In the genomic region with DNA sequence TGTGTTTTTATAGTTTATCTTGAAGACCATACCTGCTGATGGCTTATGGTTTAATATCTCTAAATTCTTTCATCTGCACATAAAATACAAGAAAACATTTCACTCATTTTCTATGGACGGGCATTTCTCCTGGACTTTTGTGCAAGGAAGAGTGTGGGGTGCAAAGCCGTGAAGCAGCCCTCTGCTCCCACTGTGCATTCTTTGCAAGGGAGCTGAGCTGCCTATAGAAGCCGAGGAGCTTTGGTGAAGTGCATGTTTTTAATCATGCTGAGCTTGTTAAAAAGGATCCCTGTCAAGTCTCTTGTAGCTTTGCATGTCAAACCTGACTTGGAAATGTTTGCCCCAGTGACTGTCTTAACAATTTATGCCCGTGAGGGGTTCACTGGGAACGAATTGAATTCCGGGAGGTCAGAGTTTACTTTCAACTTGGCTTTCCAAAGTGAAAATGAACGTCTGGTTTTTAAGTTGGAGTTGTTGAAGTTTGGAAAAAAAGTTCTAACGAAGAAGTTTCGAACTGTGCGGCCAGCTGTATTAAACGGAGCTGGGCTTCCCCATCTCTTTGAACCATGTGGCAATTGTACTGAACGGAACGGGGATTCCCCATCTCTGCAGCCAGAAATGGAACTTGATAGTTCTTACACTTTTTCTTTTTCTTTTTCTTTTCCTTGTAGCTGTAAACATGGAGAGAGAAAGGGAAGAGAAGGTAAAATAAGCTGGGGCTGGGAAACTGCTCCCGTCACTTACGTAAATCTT, we compare ENCODE assay signal across 13 mouse cellular contexts. TPM values are rescaled to one million over a fixed set of nuclear protein-coding genes. Genes with fewer than 3 reads are reported as not detected.
DNase-seq lines count a peak whose midpoint lies in the region; ATAC-seq and TF ChIP-seq lines count a peak whose summit lies in the region.
"Had no signal": no experiment of that assay in that cellular context is flagged by ENCODE, and none has a peak within 500 bp of the region (broad histone marks: within the 10 kb centered on the region; RNA-seq: fewer than 3 reads in every experiment).

No protein-coding gene starts in this region.

- H3K27ac ChIP-seq in hindbrain, embryonic 10.5 days = peak overlapping the region; percentile 53
- no peak overlapping the region for H3K27ac ChIP-seq in hindbrain, embryonic 14.5 days
- H3K27ac ChIP-seq in neural tube, embryonic 13.5 days (replicated peaks) = no peak overlapping the region
- no peak overlapping the region for H3K27ac ChIP-seq in neural tube, embryonic 15.5 days (replicated peaks)

- H3K4me1 ChIP-seq in hindbrain, embryonic 10.5 days (replicated peaks) = peaks cover 32% of the 10 kb centered on the region
- H3K4me1 ChIP-seq in hindbrain, embryonic 14.5 days (replicated peaks; ENCODE audit: control insufficient read depth, insufficient read depth, low read length) = no peaks in the 10 kb centered on the region
- no peaks in the 10 kb centered on the region for H3K4me1 ChIP-seq in neural tube, embryonic 13.5 days (replicated peaks)
- H3K4me1 ChIP-seq in neural tube, embryonic 15.5 days = 0 out of 2 replicates have a peak, but pooled peaks cover 3% of the 10 kb centered on the region
- H3K4me1 ChIP-seq in lung, adult 2 months (ENCODE audit: control insufficient read depth, insufficient read depth, low read length) = no peaks in the 10 kb centered on the region

- H3K27me3 ChIP-seq in hindbrain, embryonic 10.5 days (ENCODE audit: insufficient read depth, poor library complexity, severe bottlenecking) = no peaks in the 10 kb centered on the region
- no peaks in the 10 kb centered on the region for H3K27me3 ChIP-seq in hindbrain, embryonic 14.5 days (ENCODE audit: control insufficient read depth, insufficient read depth, low read length)
- H3K27me3 ChIP-seq in neural tube, embryonic 13.5 days = no peaks in the 10 kb centered on the region
- H3K27me3 ChIP-seq in neural tube, embryonic 15.5 days (replicated peaks) = no peaks in the 10 kb centered on the region

- no peak overlapping the region for H3K9ac ChIP-seq in hindbrain, embryonic 14.5 days
- H3K9ac ChIP-seq in neural tube, embryonic 13.5 days = no peak overlapping the region
- H3K9ac ChIP-seq in neural tube, embryonic 15.5 days (replicated peaks) = no peak overlapping the region
- H3K9ac ChIP-seq: lung, embryonic 14.5 days had no signal

- 31% methylated on average over 15 of the region's 15 CpGs for WGBS in hindbrain, embryonic 10.5 days
- WGBS in hindbrain, embryonic 14.5 days = 22% methylated on average over 15 of the region's 15 CpGs
- WGBS in neural tube, embryonic 13.5 days = 34% methylated on average over 15 of the region's 15 CpGs
- 32% methylated on average over 15 of the region's 15 CpGs for whole genome bisulfite sequencing in neural tube, embryonic 15.5 days
- WGBS in lung, adult 2 months = 74% methylated on average over 15 of the region's 15 CpGs

- H3K9me3 ChIP-seq in hindbrain, embryonic 10.5 days = no peaks in the 10 kb centered on the region
- H3K9me3 ChIP-seq in hindbrain, embryonic 14.5 days (ENCODE audit: control insufficient read depth, low read length) = no peaks in the 10 kb centered on the region
- no peaks in the 10 kb centered on the region for H3K9me3 ChIP-seq in neural tube, embryonic 13.5 days
- H3K9me3 ChIP-seq in neural tube, embryonic 15.5 days (replicated peaks) = no peaks in the 10 kb centered on the region

- TF ChIP-seq POLR2A in lung, adult 2 months (IDR thresholded peaks at IDR 0.05; ENCODE audit: borderline replicate concordance, extremely low read depth, low read depth, low read length) = no peak

- no peak overlapping the region for H3K4me3 ChIP-seq in hindbrain, embryonic 10.5 days
- no peak overlapping the region for H3K4me3 ChIP-seq in hindbrain, embryonic 14.5 days (replicated peaks; ENCODE audit: low read length)
- no peak overlapping the region for H3K4me3 ChIP-seq in neural tube, embryonic 13.5 days
- no peak overlapping the region for H3K4me3 ChIP-seq in neural tube, embryonic 15.5 days (replicated peaks)
- H3K4me3 ChIP-seq in lung, adult 2 months (replicated peaks; ENCODE audit: extremely low read depth, low read depth, low read length) = no peak overlapping the region

- H3K36me3 ChIP-seq in hindbrain, embryonic 10.5 days = 0 out of 2 replicates have a peak, but pooled peaks cover 4% of the 10 kb centered on the region
- no peaks in the 10 kb centered on the region for H3K36me3 ChIP-seq in hindbrain, embryonic 14.5 days (replicated peaks; ENCODE audit: control insufficient read depth, insufficient read depth)
- H3K36me3 ChIP-seq in neural tube, embryonic 13.5 days = no peaks in the 10 kb centered on the region
- no peaks in the 10 kb centered on the region for H3K36me3 ChIP-seq in neural tube, embryonic 15.5 days

- ATAC-seq in hindbrain, embryonic 14.5 days (ENCODE audit: low FRiP score) = no peak
- no peak for ATAC-seq in neural tube, embryonic 13.5 days (ENCODE audit: low read depth)
- no peak for ATAC-seq in neural tube, embryonic 15.5 days (ENCODE audit: low FRiP score)
- ATAC-seq: inflammation-experienced regulatory T-cells, adult 6 months; midbrain, embryonic 16.5 days had no signal

- no peak for TF ChIP-seq CTCF in lung, adult 2 months (IDR thresholded peaks at IDR 0.05; ENCODE audit: insufficient read depth, low read length)

- no peak overlapping the region for H3K4me2 ChIP-seq in hindbrain, embryonic 14.5 days (replicated peaks)
- peak overlapping the region; percentile 19; the same call in 1 of the 2 replicates for H3K4me2 ChIP-seq in neural tube, embryonic 13.5 days
- no peak overlapping the region for H3K4me2 ChIP-seq in neural tube, embryonic 15.5 days
- H3K4me2 ChIP-seq: lung, embryonic 14.5 days had no signal

- DNase-seq in hindbrain, embryonic 10.5 days (ENCODE audit: low spot score) = peak; percentile 31
- DNase-seq in hindbrain, embryonic 14.5 days (ENCODE audit: low spot score) = no peak
- peak; percentile 61 for DNase-seq in hindlimb bud, embryonic 11.5 days (ENCODE audit: extremely low spot score, low read depth, low spot score)
- DNase-seq in lung, adult 2 months = no peak
- no peak for DNase-seq in adrenal gland, postnatal 36 days
- DNase-seq in heart, adult 11 months = no peak
- DNase-seq: cerebellum, adult 9-11 months; heart, adult 18-20 months; lung, embryonic 14.5 days had no signal

RNA-seq across cellular contexts. Expression of a gene that starts 22.8 kb away (rescaled TPM):
- polyA plus RNA-seq in hindbrain, embryonic 10.5 days (2016; fragmentation: Nextera tagmentation; extraction: Ambion mirVana) = 15.2 and 15.7 TPM in 2 replicates
- polyA plus RNA-seq in hindbrain, embryonic 14.5 days (2014; fragmentation: Nextera tagmentation; extraction: Ambion mirVana) = 17.7 and 17.8 TPM in 2 replicates
- polyA plus RNA-seq in neural tube, embryonic 13.5 days (2015; fragmentation: Nextera tagmentation; extraction: Ambion mirVana) = 18.4 and 19.3 TPM in 2 replicates
- 13.1 and 13.3 TPM in 2 replicates for polyA plus RNA-seq in neural tube, embryonic 15.5 days (2015; fragmentation: Nextera tagmentation; extraction: Ambion mirVana)
- polyA plus RNA-seq in lung, adult 2 months (2012; rRNA removed) = 5.9 and 9.0 TPM in 2 replicates
- 1 to 10 TPM; 4.0 to 4.3 TPM for total RNA-seq in adrenal gland, postnatal 36 days (2021)

Comparison
In these comparisons a context has a peak if more than half of its experiments do, and no peak if none do; other contexts are left out.
1. DNase-seq: peak in hindbrain, embryonic 10.5 days (single experiment) and hindlimb bud, embryonic 11.5 days (single experiment); none in hindbrain, embryonic 14.5 days (single experiment), lung, adult 2 months (single experiment), adrenal gland, postnatal 36 days (0 of 2) and heart, adult 11 months (single experiment).